Comparison of ENCODE assay signal across 18 mouse cellular contexts in the genomic region with DNA sequence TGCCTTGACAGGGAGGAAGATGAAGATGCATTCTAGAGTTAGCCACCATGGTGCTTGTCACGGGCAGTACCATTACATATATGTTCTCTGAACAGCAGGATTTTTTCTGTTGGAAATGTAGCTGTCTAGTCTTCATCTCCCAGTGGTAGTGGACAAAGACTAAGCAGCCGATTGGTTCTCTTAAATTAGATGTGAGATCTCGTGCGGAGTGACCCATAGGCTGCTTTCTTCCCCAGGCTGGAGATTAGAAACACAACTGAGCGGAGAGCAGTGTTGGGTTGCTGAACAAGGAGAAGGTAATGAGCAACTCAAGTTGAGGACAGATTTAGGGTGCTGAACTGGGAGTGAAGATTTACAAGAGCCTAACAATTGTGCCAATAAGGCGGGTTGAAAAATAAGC.
DNase-seq lines count a peak whose midpoint lies in the region; ATAC-seq and TF ChIP-seq lines count a peak whose summit lies in the region.
"Had no signal": no experiment of that assay in that cellular context is flagged by ENCODE, and none has a peak within 500 bp of the region (broad histone marks: within the 10 kb centered on the region; RNA-seq: fewer than 3 reads in every experiment).

No protein-coding gene starts in this region.

- H3K36me3 ChIP-seq in forebrain, embryonic 14.5 days (ENCODE audit: control insufficient read depth, insufficient read depth, low read length), result no peaks in the 10 kb centered on the region
- no peaks in the 10 kb centered on the region for H3K36me3 ChIP-seq in hindbrain, embryonic 11.5 days (ENCODE audit: control insufficient read depth, insufficient read depth, low read length)
- no peaks in the 10 kb centered on the region for H3K36me3 ChIP-seq in midbrain, embryonic 15.5 days (replicated peaks)
- H3K36me3 ChIP-seq in liver, postnatal 0 days (replicated peaks; ENCODE audit: insufficient read depth, low read length), result no peaks in the 10 kb centered on the region
- H3K36me3 ChIP-seq: embryonic facial prominence, embryonic 15.5 days; limb, embryonic 13.5 days; liver, embryonic 13.5 days; lung, embryonic 15.5 days had no signal

- H3K9me3 ChIP-seq in forebrain, embryonic 14.5 days (replicated peaks; ENCODE audit: control insufficient read depth, low read length), result no peaks in the 10 kb centered on the region
- H3K9me3 ChIP-seq in hindbrain, embryonic 11.5 days (ENCODE audit: control insufficient read depth, low read length), result no peaks in the 10 kb centered on the region
- no peaks in the 10 kb centered on the region for H3K9me3 ChIP-seq in midbrain, embryonic 15.5 days
- no peaks in the 10 kb centered on the region for H3K9me3 ChIP-seq in liver, postnatal 0 days (ENCODE audit: low read length)
- H3K9me3 ChIP-seq: embryonic facial prominence, embryonic 15.5 days; limb, embryonic 13.5 days; liver, embryonic 13.5 days; lung, embryonic 15.5 days had no signal

- H3K4me1 ChIP-seq in forebrain, embryonic 14.5 days (ENCODE audit: control insufficient read depth, insufficient read depth, low read length), result peaks cover 8% of the 10 kb centered on the region; the same call in 1 of the 2 replicates
- H3K4me1 ChIP-seq in hindbrain, embryonic 11.5 days (replicated peaks; ENCODE audit: control insufficient read depth, insufficient read depth, low read length), result no peaks in the 10 kb centered on the region
- peaks cover 3% of the 10 kb centered on the region; the same call in 1 of the 2 replicates for H3K4me1 ChIP-seq in midbrain, embryonic 15.5 days
- H3K4me1 ChIP-seq in liver, postnatal 0 days (ENCODE audit: insufficient read depth), result no peaks in the 10 kb centered on the region
- H3K4me1 ChIP-seq: embryonic facial prominence, embryonic 15.5 days; liver, embryonic 13.5 days; lung, embryonic 15.5 days had no signal

- H3K27me3 ChIP-seq in forebrain, embryonic 14.5 days (replicated peaks; ENCODE audit: control insufficient read depth, insufficient read depth, low read length), result no peaks in the 10 kb centered on the region
- H3K27me3 ChIP-seq in hindbrain, embryonic 11.5 days (ENCODE audit: control insufficient read depth, insufficient read depth, low read length), result no peaks in the 10 kb centered on the region
- no peaks in the 10 kb centered on the region for H3K27me3 ChIP-seq in midbrain, embryonic 15.5 days (replicated peaks)
- no peaks in the 10 kb centered on the region for H3K27me3 ChIP-seq in liver, postnatal 0 days (ENCODE audit: insufficient read depth, low read length)
- H3K27me3 ChIP-seq: embryonic facial prominence, embryonic 15.5 days; limb, embryonic 13.5 days; liver, embryonic 13.5 days; lung, embryonic 15.5 days had no signal

- no peak overlapping the region for H3K9ac ChIP-seq in forebrain, embryonic 14.5 days (ENCODE audit: low read length)
- no peak overlapping the region for H3K9ac ChIP-seq in hindbrain, embryonic 11.5 days (ENCODE audit: low read depth, low read length)
- H3K9ac ChIP-seq in midbrain, embryonic 15.5 days, result no peak overlapping the region
- H3K9ac ChIP-seq in liver, postnatal 0 days (replicated peaks), result no peak overlapping the region
- H3K9ac ChIP-seq: embryonic facial prominence, embryonic 15.5 days; limb, embryonic 13.5 days; liver, embryonic 13.5 days; lung, embryonic 15.5 days had no signal

- WGBS in forebrain, embryonic 14.5 days, result 82% methylated on average over 6 of the region's 6 CpGs
- 82% methylated on average over 6 of the region's 6 CpGs for WGBS in hindbrain, embryonic 11.5 days
- 82% methylated on average over 6 of the region's 6 CpGs for WGBS in midbrain, embryonic 15.5 days
- 82% methylated on average over 6 of the region's 6 CpGs for WGBS in liver, postnatal 0 days (ENCODE audit: insufficient replicate concordance)

- TF ChIP-seq CTCF in layer of hippocampus, adult 2 months (conservative IDR thresholded peaks at IDR 0.05), result no peak
- no peak for TF ChIP-seq CTCF in liver, postnatal 0 days (IDR thresholded peaks at IDR 0.05; ENCODE audit: low read depth)

- H3K4me3 ChIP-seq in layer of hippocampus, adult 2 months, result no peak overlapping the region
- H3K4me3 ChIP-seq in forebrain, embryonic 14.5 days (ENCODE audit: low read depth, low read length), result no peak overlapping the region
- H3K4me3 ChIP-seq in hindbrain, embryonic 11.5 days (ENCODE audit: low read depth, low read length), result no peak overlapping the region
- H3K4me3 ChIP-seq in midbrain, embryonic 15.5 days, result no peak overlapping the region
- no peak overlapping the region for H3K4me3 ChIP-seq in liver, postnatal 0 days (ENCODE audit: low read depth, low read length)
- H3K4me3 ChIP-seq: embryonic facial prominence, embryonic 15.5 days; limb, embryonic 13.5 days; liver, embryonic 13.5 days; lung, embryonic 15.5 days had no signal

- no peak for ATAC-seq in forebrain, embryonic 14.5 days
- no peak; the same call in 1 of the 2 replicates for ATAC-seq in hindbrain, embryonic 11.5 days (ENCODE audit: low FRiP score)
- ATAC-seq in midbrain, embryonic 15.5 days (replicated peaks), result peak; percentile 14; the same call in 1 of the 2 replicates
- ATAC-seq in liver, postnatal 0 days, result no peak

- no peak for TF ChIP-seq EP300 in liver, postnatal 0 days (IDR thresholded peaks at IDR 0.05; ENCODE audit: low read depth)

- peak overlapping the region; percentile 73 for H3K27ac ChIP-seq in layer of hippocampus, adult 2 months
- H3K27ac ChIP-seq in forebrain, embryonic 14.5 days (ENCODE audit: low read depth, low read length), result peak overlapping the region; percentile 56
- peak overlapping the region; percentile 62 for H3K27ac ChIP-seq in hindbrain, embryonic 11.5 days (ENCODE audit: low read depth, low read length)
- H3K27ac ChIP-seq in midbrain, embryonic 15.5 days, result no peak overlapping the region
- no peak overlapping the region for H3K27ac ChIP-seq in liver, postnatal 0 days (ENCODE audit: low read depth)
- H3K27ac ChIP-seq: embryonic facial prominence, embryonic 15.5 days; limb, embryonic 13.5 days; liver, embryonic 13.5 days; lung, embryonic 15.5 days had no signal

- no peak for DNase-seq in layer of hippocampus, adult 2 months (ENCODE audit: low spot score in 2 of 2)
- DNase-seq in layer of hippocampus, postnatal 36 days, result no peak
- DNase-seq in forebrain, embryonic 14.5 days (ENCODE audit: low spot score), result no peak
- no peak for DNase-seq in hindbrain, embryonic 11.5 days (ENCODE audit: low spot score)
- no peak for DNase-seq in liver, postnatal 0 days
- no peak for DNase-seq in embryo, embryonic 9.5 days (ENCODE audit: extremely low spot score)
- DNase-seq: adrenal gland, postnatal 25 days; B cell, adult 2 months; gastrocnemius, postnatal 36 days; kidney, adult 11 months; kidney, postnatal 10 days; liver, embryonic 13.5 days; right cerebral cortex, postnatal 4 days; thymus, adult 2 months had no signal

- no peak overlapping the region for H3K4me2 ChIP-seq in forebrain, embryonic 14.5 days (ENCODE audit: low read length)
- no peak overlapping the region for H3K4me2 ChIP-seq in hindbrain, embryonic 11.5 days (replicated peaks; ENCODE audit: low read depth, low read length)
- H3K4me2 ChIP-seq in midbrain, embryonic 15.5 days, result no peak overlapping the region
- no peak overlapping the region for H3K4me2 ChIP-seq in liver, postnatal 0 days (ENCODE audit: low read depth, low read length)
- H3K4me2 ChIP-seq: embryonic facial prominence, embryonic 15.5 days; limb, embryonic 13.5 days; liver, embryonic 13.5 days; lung, embryonic 15.5 days had no signal

Comparison
In these comparisons a context has a peak if more than half of its experiments do, and no peak if none do; other contexts are left out.
1. H3K27ac ChIP-seq: peak in layer of hippocampus, adult 2 months (single experiment), forebrain, embryonic 14.5 days (single experiment) and hindbrain, embryonic 11.5 days (single experiment); none in midbrain, embryonic 15.5 days (single experiment) and liver, postnatal 0 days (single experiment).